Mouse (Mus musculus): ENCODE data around the gene Zfp868. TPM values are rescaled to one million over a fixed set of nuclear protein-coding genes. Genes with fewer than 3 reads are reported as not detected.
A peak's percentile ranks its signal among the peaks of the same experiment; 100 is the strongest.
"Not testable (repeated sequence)": the region's sequence is repeated elsewhere in the genome, so short reads cannot be mapped to it uniquely, and the experiment has no call there.

Zfp868 gene
- 10 to 100 TPM; 11.0 to 11.6 TPM for total RNA-seq (2021)

- DNase-seq: peak; percentile 99
Measured at GRCm38 (mm10) chr8:69625095-69625789, at the start of gene Zfp868. Gene Zfp868, minus strand, starts transcription at chr8:69625548.

GRCm38 (mm10) chr8:69665051-69665450 is 39.7 kb upstream of the Zfp868 start:
- not testable (repeated sequence) for DNase-seq

GRCm38 (mm10) chr8:69661294-69661693 is 35.9 kb upstream of the Zfp868 start:
- no peak for DNase-seq

- peak; percentile 95 for DNase-seq
Measured at GRCm38 (mm10) chr8:69654358-69654981, 29.1 kb upstream of the Zfp868 start, which contains the start of gene Zfp964. Gene Zfp964, plus strand, starts transcription at chr8:69654479.

GRCm38 (mm10) chr8:69653808-69654357 is 28.5 kb upstream of the Zfp868 start:
- DNase-seq: no peak

GRCm38 (mm10) chr8:69618078-69618477 is 7.3 kb downstream of the Zfp868 start:
- no peak for DNase-seq

GRCm38 (mm10) chr8:69614687-69615086 is 10.7 kb downstream of the Zfp868 start:
- DNase-seq: no peak

- not testable (repeated sequence) for DNase-seq
Measured at GRCm38 (mm10) chr8:69597598-69597997, 27.8 kb downstream of the Zfp868 start.

- peak; percentile 44 for DNase-seq
Measured at GRCm38 (mm10) chr8:69584611-69585202, 40.6 kb downstream of the Zfp868 start.

- not testable (repeated sequence) for DNase-seq
Measured at GRCm38 (mm10) chr8:69584201-69584600, 41.1 kb downstream of the Zfp868 start.

Other genes starting within 250 kb of the Zfp868 start
- under 1 TPM in 1 of 2 experiments, not detected in 1; 0.24 TPM for gene Gm9495, start 172.0 kb downstream of the Zfp868 start, total RNA-seq (2021)
- not detected for gene Gm7697, start 102.6 kb downstream of the Zfp868 start, total RNA-seq (2021)
- gene Zfp964, start 28.9 kb upstream of the Zfp868 start, total RNA-seq (2021): 1 to 10 TPM in 1 of 2 experiments, under 1 TPM in 1; 0.97 to 1.6 TPM
- gene Zfp869, start 85.2 kb upstream of the Zfp868 start, total RNA-seq (2021): 10 to 100 TPM; 16.2 to 17.3 TPM
- 1 to 10 TPM; 2.6 to 2.8 TPM for gene Zfp963, start 124.4 kb upstream of the Zfp868 start, total RNA-seq (2021)
- gene Gm20422, start 149.3 kb upstream of the Zfp868 start, total RNA-seq (2021): 1 to 10 TPM; 1.8 to 1.9 TPM
- 10 to 100 TPM; 22.3 to 22.5 TPM for gene Atp13a1, start 165.6 kb upstream of the Zfp868 start, total RNA-seq (2021)
- 10 to 100 TPM; 19.1 to 19.9 TPM for gene Zfp866, start 165.6 kb upstream of the Zfp868 start, total RNA-seq (2021)
- gene Gmip, start 183.1 kb upstream of the Zfp868 start, total RNA-seq (2021): 1 to 10 TPM; 6.1 to 8.1 TPM
- gene Lpar2, start 196.9 kb upstream of the Zfp868 start, total RNA-seq (2021): 1 to 10 TPM in 1 of 2 experiments, under 1 TPM in 1; 0.91 to 1.1 TPM
- gene Pbx4, start 206.9 kb upstream of the Zfp868 start, total RNA-seq (2021): 1 to 10 TPM; 1.1 to 1.2 TPM